Mouse (Mus musculus): ENCODE measurements around the gene Dhcr7.

Dhcr7 gene

GRCm38 (mm10) chr7:143822375-143823265, at the start of gene Dhcr7, which contains the start of gene Nadsyn1:
TSS of gene Dhcr7 (plus strand) at chr7:143823145.
TSS of gene Nadsyn1 (minus strand) at chr7:143822849.
- DNase-seq (ENCODE audit: low read depth, low spot score): peak; percentile 97

GRCm38 (mm10) chr7:143776137-143776536, 46.8 kb upstream of the Dhcr7 start:
- DNase-seq (ENCODE audit: low read depth, low spot score): no peak

- no peak for DNase-seq (ENCODE audit: low read depth, low spot score)
Measured at GRCm38 (mm10) chr7:143777375-143777774, 45.6 kb upstream of the Dhcr7 start.

- no peak for DNase-seq (ENCODE audit: low read depth, low spot score)
Measured at GRCm38 (mm10) chr7:143783378-143783995, 39.5 kb upstream of the Dhcr7 start.

- peak; percentile 43 for DNase-seq (ENCODE audit: low read depth, low spot score)
Measured at GRCm38 (mm10) chr7:143783996-143784829, 38.7 kb upstream of the Dhcr7 start, which contains the start of gene Mrgpre. TSS of gene Mrgpre (minus strand) at chr7:143784500.

- DNase-seq (ENCODE audit: low read depth, low spot score): no peak
Measured at GRCm38 (mm10) chr7:143792336-143792985, 30.5 kb upstream of the Dhcr7 start.

- no peak for DNase-seq (ENCODE audit: low read depth, low spot score)
Measured at GRCm38 (mm10) chr7:143793121-143793520, 29.8 kb upstream of the Dhcr7 start.

- no peak for DNase-seq (ENCODE audit: low read depth, low spot score)
Measured at GRCm38 (mm10) chr7:143798783-143799182, 24.2 kb upstream of the Dhcr7 start.

GRCm38 (mm10) chr7:143800770-143801169, 22.2 kb upstream of the Dhcr7 start:
- no peak for DNase-seq (ENCODE audit: low read depth, low spot score)

- DNase-seq (ENCODE audit: low read depth, low spot score): no peak
Measured at GRCm38 (mm10) chr7:143801195-143802065, 21.5 kb upstream of the Dhcr7 start.

- DNase-seq (ENCODE audit: low read depth, low spot score): no peak
Measured at GRCm38 (mm10) chr7:143805199-143805624, 17.7 kb upstream of the Dhcr7 start.

GRCm38 (mm10) chr7:143808909-143809308, 14.0 kb upstream of the Dhcr7 start:
- no peak for DNase-seq (ENCODE audit: low read depth, low spot score)

- DNase-seq (ENCODE audit: low read depth, low spot score): no peak
Measured at GRCm38 (mm10) chr7:143819201-143819600, 3.7 kb upstream of the Dhcr7 start.

GRCm38 (mm10) chr7:143821241-143821640, 1.7 kb upstream of the Dhcr7 start:
- DNase-seq (ENCODE audit: low read depth, low spot score): no peak

GRCm38 (mm10) chr7:143823266-143823605, 291 bp downstream of the Dhcr7 start:
- no peak for DNase-seq (ENCODE audit: low read depth, low spot score)

- DNase-seq (ENCODE audit: low read depth, low spot score): no peak
Measured at GRCm38 (mm10) chr7:143826985-143827384, 4.0 kb downstream of the Dhcr7 start.

- peak; percentile 96 for DNase-seq (ENCODE audit: low read depth, low spot score)
Measured at GRCm38 (mm10) chr7:143829504-143830331, 6.8 kb downstream of the Dhcr7 start.

GRCm38 (mm10) chr7:143830399-143830798, 7.5 kb downstream of the Dhcr7 start:
- DNase-seq (ENCODE audit: low read depth, low spot score): no peak

- DNase-seq (ENCODE audit: low read depth, low spot score): no peak
Measured at GRCm38 (mm10) chr7:143832196-143832595, 9.3 kb downstream of the Dhcr7 start.
